ENCODE assay signal across 8 mouse cellular contexts in genomic region chr14:122452701-122453387, GRCm38 (mm10). TPM values are rescaled to one million over a fixed set of nuclear protein-coding genes. Genes with fewer than 3 reads are reported as not detected.
DNase-seq lines count a peak whose midpoint lies in the region; ATAC-seq and TF ChIP-seq lines count a peak whose summit lies in the region.
"Had no signal": no experiment of that assay in that cellular context is flagged by ENCODE, and none has a peak within 500 bp of the region (broad histone marks: within the 10 kb centered on the region; RNA-seq: fewer than 3 reads in every experiment).

No protein-coding gene starts in this region.

- no peak overlapping the region for H3K9ac ChIP-seq in liver, postnatal 0 days (replicated peaks)
- H3K9ac ChIP-seq in hindbrain, postnatal 0 days (replicated peaks; ENCODE audit: low read length), result peak overlapping the region; percentile 28; the same call in 1 of the 2 replicates
- no peak overlapping the region for H3K9ac ChIP-seq in neural tube, embryonic 14.5 days (replicated peaks; ENCODE audit: low read depth, low read length)
- H3K9ac ChIP-seq: liver, embryonic 13.5 days had no signal

- peak overlapping the region; percentile 35; the same call in 1 of the 2 replicates for H3K4me3 ChIP-seq in liver, postnatal 0 days (ENCODE audit: low read depth, low read length)
- H3K4me3 ChIP-seq in forebrain, embryonic 10.5 days, result peak overlapping the region; percentile 41
- no peak overlapping the region for H3K4me3 ChIP-seq in hindbrain, postnatal 0 days (ENCODE audit: low read length)
- no peak overlapping the region for H3K4me3 ChIP-seq in neural tube, embryonic 14.5 days (ENCODE audit: low read depth, low read length)

- no peak for TF ChIP-seq EP300 in liver, postnatal 0 days (IDR thresholded peaks at IDR 0.05; ENCODE audit: low read depth)

- ATAC-seq in liver, postnatal 0 days, result no peak
- peak; percentile 49 for ATAC-seq in hindbrain, postnatal 0 days
- peak; percentile 55; the same call in 1 of the 2 replicates for ATAC-seq in neural tube, embryonic 14.5 days (ENCODE audit: low read depth)

- peaks cover 76% of the 10 kb centered on the region for H3K27me3 ChIP-seq in liver, postnatal 0 days (ENCODE audit: insufficient read depth, low read length)
- H3K27me3 ChIP-seq in forebrain, embryonic 10.5 days (ENCODE audit: poor library complexity, severe bottlenecking), result peaks cover 62% of the 10 kb centered on the region
- peaks cover 15% of the 10 kb centered on the region; the same call in 1 of the 2 replicates for H3K27me3 ChIP-seq in hindbrain, postnatal 0 days (ENCODE audit: insufficient read depth, low read length)
- H3K27me3 ChIP-seq in neural tube, embryonic 14.5 days (ENCODE audit: control insufficient read depth, insufficient read depth, low read length), result peaks cover 25% of the 10 kb centered on the region

- H3K27ac ChIP-seq in liver, postnatal 0 days (ENCODE audit: low read depth), result no peak overlapping the region
- H3K27ac ChIP-seq in forebrain, embryonic 10.5 days, result peak overlapping the region; percentile 95
- peak overlapping the region; percentile 83 for H3K27ac ChIP-seq in hindbrain, postnatal 0 days
- peak overlapping the region; percentile 16; the same call in 1 of the 2 replicates for H3K27ac ChIP-seq in neural tube, embryonic 14.5 days (ENCODE audit: low read depth, low read length)
- H3K27ac ChIP-seq: liver, embryonic 13.5 days had no signal

- H3K4me2 ChIP-seq in liver, postnatal 0 days (ENCODE audit: low read depth, low read length), result peak overlapping the region; percentile 62
- H3K4me2 ChIP-seq in hindbrain, postnatal 0 days (ENCODE audit: low read depth, low read length), result peak overlapping the region; percentile 43
- peak overlapping the region; percentile 27; the same call in 1 of the 2 replicates for H3K4me2 ChIP-seq in neural tube, embryonic 14.5 days (ENCODE audit: low read depth, low read length)

- no peaks in the 10 kb centered on the region for H3K9me3 ChIP-seq in liver, postnatal 0 days (ENCODE audit: low read length)
- H3K9me3 ChIP-seq in forebrain, embryonic 10.5 days, result no peaks in the 10 kb centered on the region
- H3K9me3 ChIP-seq in hindbrain, postnatal 0 days (ENCODE audit: low read length), result no peaks in the 10 kb centered on the region
- no peaks in the 10 kb centered on the region for H3K9me3 ChIP-seq in neural tube, embryonic 14.5 days (ENCODE audit: control insufficient read depth, low read length)
- H3K9me3 ChIP-seq: liver, embryonic 13.5 days had no signal

- DNase-seq in liver, postnatal 0 days, result no peak
- no peak for DNase-seq in liver
- DNase-seq in forebrain, embryonic 10.5 days (ENCODE audit: extremely low spot score, low spot score), result peak; percentile 69
- DNase-seq in hindbrain, postnatal 0 days (ENCODE audit: low spot score), result peak; percentile 63
- DNase-seq in right cerebral cortex, adult 2 months (ENCODE audit: low spot score in 2 of 2), result no peak
- DNase-seq in adrenal gland, postnatal 36 days, result no peak
- DNase-seq: liver, embryonic 13.5 days had no signal

- H3K36me3 ChIP-seq in liver, postnatal 0 days (replicated peaks; ENCODE audit: insufficient read depth, low read length), result no peaks in the 10 kb centered on the region
- H3K36me3 ChIP-seq in forebrain, embryonic 10.5 days (replicated peaks), result peaks cover 3% of the 10 kb centered on the region; the same call in 1 of the 2 replicates
- no peaks in the 10 kb centered on the region for H3K36me3 ChIP-seq in hindbrain, postnatal 0 days (ENCODE audit: insufficient read depth, low read length)
- no peaks in the 10 kb centered on the region for H3K36me3 ChIP-seq in neural tube, embryonic 14.5 days (ENCODE audit: control insufficient read depth, insufficient read depth, low read length)
- H3K36me3 ChIP-seq: liver, embryonic 13.5 days had no signal

- 53% methylated on average over 13 of the region's 13 CpGs for WGBS in liver, postnatal 0 days (ENCODE audit: insufficient replicate concordance)
- 5% methylated on average over 13 of the region's 13 CpGs for WGBS in forebrain, embryonic 10.5 days
- 12% methylated on average over 13 of the region's 13 CpGs for WGBS in hindbrain, postnatal 0 days
- 8% methylated on average over 13 of the region's 13 CpGs for WGBS in neural tube, embryonic 14.5 days

- 0 out of 2 replicates have a peak, but pooled peaks cover 3% of the 10 kb centered on the region for H3K4me1 ChIP-seq in liver, postnatal 0 days (ENCODE audit: insufficient read depth)
- H3K4me1 ChIP-seq in forebrain, embryonic 10.5 days, result peaks cover 75% of the 10 kb centered on the region
- peaks cover 25% of the 10 kb centered on the region; the same call in 1 of the 2 replicates for H3K4me1 ChIP-seq in hindbrain, postnatal 0 days (ENCODE audit: insufficient read depth, low read length)
- H3K4me1 ChIP-seq in neural tube, embryonic 14.5 days (ENCODE audit: control insufficient read depth, insufficient read depth, low read length), result peaks cover 8% of the 10 kb centered on the region; the same call in 1 of the 2 replicates

- no peak for TF ChIP-seq CTCF in liver, postnatal 0 days (IDR thresholded peaks at IDR 0.05; ENCODE audit: low read depth)
- TF ChIP-seq CTCF in hindbrain, postnatal 0 days (IDR thresholded peaks at IDR 0.05; ENCODE audit: low read depth), result no peak

RNA-seq across cellular contexts. Expression of gene Gm5089, which starts 1.9 kb away (rescaled TPM):
- not detected in 2 replicates for polyA plus RNA-seq in liver, postnatal 0 days (2015; fragmentation: Nextera tagmentation; extraction: Ambion mirVana)
- polyA plus RNA-seq in forebrain, embryonic 10.5 days (2016; fragmentation: Nextera tagmentation; extraction: Ambion mirVana), result 1.0 and 1.9 TPM in 2 replicates
- 1.2 and 3.0 TPM in 2 replicates for total RNA-seq in hindbrain, postnatal 0 days (2014; rRNA removed)
- 0.56 and 0.82 TPM in 2 replicates for polyA plus RNA-seq in hindbrain, postnatal 0 days (2015; fragmentation: Nextera tagmentation; extraction: Ambion mirVana)
- 0.27 and 0.81 TPM in 2 replicates for polyA plus RNA-seq in neural tube, embryonic 14.5 days (2014; fragmentation: Nextera tagmentation; extraction: Ambion mirVana)
- total RNA-seq in adrenal gland, postnatal 36 days (2021), result not detected
- polyA plus RNA-seq: liver, embryonic 13.5 days had no signal

RNA-seq across cellular contexts. Expression of gene Zic5, which starts 12.6 kb away (rescaled TPM):
- not detected in 2 replicates for polyA plus RNA-seq in liver, postnatal 0 days (2015; fragmentation: Nextera tagmentation; extraction: Ambion mirVana)
- 20.7 and 21.5 TPM in 2 replicates for polyA plus RNA-seq in forebrain, embryonic 10.5 days (2016; fragmentation: Nextera tagmentation; extraction: Ambion mirVana)
- total RNA-seq in hindbrain, postnatal 0 days (2014; rRNA removed), result 46.2 and 51.3 TPM in 2 replicates
- 31.0 and 31.1 TPM in 2 replicates for polyA plus RNA-seq in hindbrain, postnatal 0 days (2015; fragmentation: Nextera tagmentation; extraction: Ambion mirVana)
- polyA plus RNA-seq in neural tube, embryonic 14.5 days (2014; fragmentation: Nextera tagmentation; extraction: Ambion mirVana), result 7.8 and 7.9 TPM in 2 replicates
- not detected for total RNA-seq in adrenal gland, postnatal 36 days (2021)

RNA-seq across cellular contexts. Expression of gene Zic2, which starts 22.4 kb away (rescaled TPM):
- polyA plus RNA-seq in liver, postnatal 0 days (2015; fragmentation: Nextera tagmentation; extraction: Ambion mirVana), result not detected in 2 replicates
- polyA plus RNA-seq in forebrain, embryonic 10.5 days (2016; fragmentation: Nextera tagmentation; extraction: Ambion mirVana), result 7.0 and 7.3 TPM in 2 replicates
- 234 TPM in 2 replicates for total RNA-seq in hindbrain, postnatal 0 days (2014; rRNA removed)
- 35.9 and 40.2 TPM in 2 replicates for polyA plus RNA-seq in hindbrain, postnatal 0 days (2015; fragmentation: Nextera tagmentation; extraction: Ambion mirVana)
- polyA plus RNA-seq in neural tube, embryonic 14.5 days (2014; fragmentation: Nextera tagmentation; extraction: Ambion mirVana), result 6.5 and 9.4 TPM in 2 replicates
- total RNA-seq in adrenal gland, postnatal 36 days (2021), result under 1 TPM in 1 of 2 experiments, not detected in 1; 0.13 TPM
- polyA plus RNA-seq: liver, embryonic 13.5 days had no signal

RNA-seq across cellular contexts. Expression of gene Gm10837, which starts 37.5 kb away (rescaled TPM):
- not detected in 2 replicates for polyA plus RNA-seq in liver, postnatal 0 days (2015; fragmentation: Nextera tagmentation; extraction: Ambion mirVana)
- polyA plus RNA-seq in forebrain, embryonic 10.5 days (2016; fragmentation: Nextera tagmentation; extraction: Ambion mirVana), result 0.27 TPM in 1 of 2 replicates, not detected in the other
- total RNA-seq in hindbrain, postnatal 0 days (2014; rRNA removed), result 0.93 and 4.7 TPM in 2 replicates
- polyA plus RNA-seq in hindbrain, postnatal 0 days (2015; fragmentation: Nextera tagmentation; extraction: Ambion mirVana), result 1.2 and 1.4 TPM in 2 replicates
- polyA plus RNA-seq in neural tube, embryonic 14.5 days (2014; fragmentation: Nextera tagmentation; extraction: Ambion mirVana), result 0.35 and 0.45 TPM in 2 replicates
- total RNA-seq in adrenal gland, postnatal 36 days (2021), result not detected
- polyA plus RNA-seq: liver, embryonic 13.5 days had no signal

Comparison
In these comparisons a context has a peak if more than half of its experiments do, and no peak if none do; other contexts are left out.
1. DNase-seq: peak in forebrain, embryonic 10.5 days (single experiment) and hindbrain, postnatal 0 days (single experiment); none in liver, postnatal 0 days (single experiment), liver (single experiment), right cerebral cortex, adult 2 months (0 of 2) and adrenal gland, postnatal 36 days (0 of 2).
2. H3K4me3 ChIP-seq: peak in liver, postnatal 0 days (single experiment) and forebrain, embryonic 10.5 days (single experiment); none in hindbrain, postnatal 0 days (single experiment) and neural tube, embryonic 14.5 days (single experiment).
3. Peak in every context shown above with its lines, with median percentiles within 50 percentile points of each other: H3K4me2 ChIP-seq.